Mouse (Mus musculus): ENCODE measurements around the gene Adamts6.
A peak's percentile ranks its signal among the peaks of the same experiment; 100 is the strongest.

The Adamts6 gene

DNA sequence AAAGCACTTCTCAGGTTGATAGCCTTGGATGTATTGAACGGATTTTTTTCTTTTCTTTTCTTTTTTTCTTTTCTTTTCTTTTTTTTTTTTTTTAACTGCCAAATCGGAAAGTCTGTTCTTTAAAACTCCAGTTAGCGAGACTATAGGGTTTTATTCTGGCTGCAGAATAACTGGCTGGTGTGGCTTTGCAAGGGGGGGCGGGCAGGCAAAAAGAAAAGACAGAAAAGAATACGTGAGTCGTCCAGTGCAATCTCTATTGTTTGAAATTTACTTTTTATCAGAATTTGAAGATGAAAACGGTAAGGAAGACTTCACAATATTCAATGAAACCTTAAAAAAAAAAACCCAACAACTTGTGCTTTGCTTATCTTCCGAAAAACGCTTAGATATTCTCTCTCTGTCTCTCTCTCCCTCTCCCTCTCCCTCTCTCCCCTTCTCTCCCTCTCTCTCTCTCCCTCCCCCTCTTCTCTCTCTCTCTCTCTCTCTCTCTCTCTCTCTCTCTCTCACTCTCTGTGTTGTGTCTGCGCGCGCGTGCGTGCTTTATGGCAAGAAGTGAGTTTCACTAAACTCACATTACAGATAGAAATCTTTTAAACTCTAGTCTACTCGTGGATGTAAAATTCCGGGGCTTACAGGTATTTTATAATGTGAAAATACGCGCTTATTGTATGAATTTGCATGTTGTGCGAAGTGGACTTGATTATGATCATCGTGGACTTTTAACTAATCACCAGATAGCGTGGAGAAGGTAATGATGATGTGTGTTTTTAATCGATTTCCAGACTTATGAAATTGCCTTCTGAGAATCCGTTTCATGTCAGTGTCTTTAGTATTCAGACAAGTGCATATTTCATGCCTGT lies at the start of gene Adamts6:
Gene Adamts6 (plus strand): TSS at position 470 of the 860 bp plus-strand sequence.
- peak in 1 of 2 experiments; percentile 31 for DNase-seq

DNA sequence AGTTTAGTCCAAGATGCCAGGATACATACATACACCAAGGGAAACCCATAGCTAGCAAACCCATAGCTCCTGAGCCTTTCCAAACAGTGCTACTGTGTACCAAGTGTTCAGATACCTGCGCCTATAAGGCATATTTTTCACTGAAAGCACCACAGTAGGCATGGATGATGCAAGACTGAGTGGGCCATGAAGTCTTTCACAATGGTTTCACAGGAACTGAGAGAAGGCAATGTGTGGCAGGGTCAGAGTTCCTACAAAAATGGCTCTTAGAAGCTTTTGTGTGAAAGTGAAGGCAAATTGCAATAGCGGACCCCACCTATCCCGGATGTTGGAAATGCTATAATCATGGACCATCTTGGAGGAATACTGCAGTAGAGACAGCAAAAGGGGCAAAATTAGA lies 28.6 kb upstream of the Adamts6 start:
- no peak for DNase-seq

DNA sequence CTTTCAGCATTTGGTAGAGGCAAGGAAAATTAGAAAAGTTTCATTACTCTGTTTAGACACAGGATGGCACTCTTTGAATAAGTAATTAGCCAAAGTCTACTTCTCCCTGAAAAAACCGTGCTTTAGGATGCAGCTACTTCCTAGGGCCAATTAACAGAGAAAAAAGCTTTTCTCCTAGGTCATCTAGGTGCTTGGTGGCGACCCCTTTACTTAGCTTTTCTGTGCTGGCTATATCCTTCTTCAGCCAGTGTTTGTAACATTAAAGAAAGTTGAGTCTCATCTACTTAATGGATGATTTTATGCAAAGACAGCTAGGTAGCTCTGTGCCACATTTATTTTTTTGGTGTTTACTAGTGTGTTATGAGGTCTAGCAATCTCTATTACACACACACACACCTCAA lies 2.6 kb upstream of the Adamts6 start:
- DNase-seq = peak; percentile 20 to 27

DNA sequence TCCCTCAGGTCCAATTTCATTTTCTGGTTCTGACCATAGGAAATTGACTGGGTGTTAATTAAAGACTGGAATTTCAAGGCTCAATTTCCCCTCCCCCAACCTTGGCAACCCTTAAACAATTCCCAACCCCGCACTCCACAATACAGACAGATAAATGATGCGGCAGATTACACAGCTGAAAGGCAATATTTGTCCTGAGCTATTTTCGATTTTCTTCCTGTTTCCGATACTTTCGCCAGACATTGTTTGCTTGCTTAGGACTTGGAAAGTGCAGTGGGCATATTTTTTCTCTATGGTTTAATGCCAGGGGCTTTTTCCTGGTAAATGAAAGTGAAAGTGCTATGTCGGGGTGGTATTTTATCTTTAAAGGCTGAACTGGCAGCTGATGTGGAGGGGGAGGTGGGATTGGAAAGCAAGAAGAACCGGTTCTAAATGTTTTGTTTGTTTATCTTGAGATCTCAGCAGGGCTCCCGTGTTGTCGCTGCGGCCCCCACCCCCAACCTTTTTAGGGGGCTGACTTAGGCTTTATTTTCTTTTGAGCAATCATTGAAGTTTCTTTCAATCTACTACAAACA lies 1.8 kb upstream of the Adamts6 start:
- DNase-seq = peak; percentile 23 to 34

DNA sequence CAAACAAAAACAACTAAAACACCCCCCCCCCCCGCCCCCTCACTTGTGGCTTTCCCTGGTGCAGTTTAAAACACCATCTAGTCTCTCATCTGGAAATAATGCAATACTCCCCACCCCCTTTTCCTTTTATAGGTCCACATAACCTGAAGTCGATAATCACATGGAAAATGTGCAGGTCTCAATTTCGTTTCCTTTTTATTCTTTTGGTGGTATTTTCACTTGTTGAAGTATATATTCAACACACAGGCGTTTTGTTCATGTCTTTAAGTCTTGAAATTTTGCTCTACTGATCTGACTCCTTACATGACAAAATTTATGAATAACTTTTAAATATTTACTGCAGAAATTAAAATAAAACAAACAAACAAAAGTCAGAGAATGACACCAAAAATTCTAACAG lies 1.3 kb upstream of the Adamts6 start:
- no peak for DNase-seq

DNA sequence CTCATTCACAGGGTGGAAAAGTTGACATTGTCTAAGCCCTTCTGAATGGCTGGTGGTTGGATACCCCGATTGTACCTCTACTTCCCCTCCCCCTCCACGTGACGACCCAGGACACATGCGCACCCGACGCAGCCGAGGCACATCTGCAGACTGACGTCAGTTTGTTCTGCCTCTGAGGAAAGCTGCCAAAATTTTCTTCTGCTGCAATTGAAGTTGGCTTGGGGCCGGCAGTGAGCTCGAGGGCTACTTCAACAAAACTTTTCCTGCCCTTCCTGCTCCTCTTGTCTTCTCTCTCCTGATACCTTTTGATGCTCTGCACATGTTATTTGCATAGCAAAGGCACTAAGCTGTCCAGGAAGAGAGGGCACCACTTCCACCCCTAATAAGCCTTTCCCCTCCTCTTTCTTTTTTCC lies 732 bp upstream of the Adamts6 start:
- DNase-seq = peak; percentile 67 to 76

DNA sequence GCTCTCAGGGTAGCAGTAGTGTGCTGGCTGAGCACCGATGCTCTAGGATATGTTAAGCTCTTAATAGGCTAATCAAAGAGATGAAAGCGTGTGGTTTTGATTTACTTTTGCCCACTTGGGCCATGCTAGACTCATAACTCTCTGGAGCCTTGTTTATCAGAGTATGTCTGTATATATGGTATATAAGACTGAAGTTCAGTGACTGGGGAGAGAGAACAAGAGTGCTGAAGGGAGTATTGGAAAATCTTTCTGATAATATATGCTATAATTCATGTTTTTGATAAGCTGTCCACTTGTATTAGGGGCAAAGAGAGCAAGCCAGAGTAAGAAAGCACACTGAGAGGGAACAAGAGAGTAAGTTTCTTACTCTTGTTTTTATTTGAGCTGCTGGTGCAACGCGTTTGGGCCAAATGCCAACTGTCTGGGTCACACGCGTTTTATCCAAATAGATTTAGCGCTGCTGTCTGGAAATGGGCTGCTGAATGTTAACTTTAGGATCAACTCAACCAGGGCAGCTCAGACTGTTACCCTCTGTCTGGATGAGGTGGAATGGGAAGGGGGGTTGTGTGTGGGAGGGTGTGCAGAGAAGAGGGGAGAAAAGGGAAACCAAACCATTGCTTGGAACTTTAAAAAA lies 708 bp downstream of the Adamts6 start:
- DNase-seq = peak; percentile 45 to 73

DNA sequence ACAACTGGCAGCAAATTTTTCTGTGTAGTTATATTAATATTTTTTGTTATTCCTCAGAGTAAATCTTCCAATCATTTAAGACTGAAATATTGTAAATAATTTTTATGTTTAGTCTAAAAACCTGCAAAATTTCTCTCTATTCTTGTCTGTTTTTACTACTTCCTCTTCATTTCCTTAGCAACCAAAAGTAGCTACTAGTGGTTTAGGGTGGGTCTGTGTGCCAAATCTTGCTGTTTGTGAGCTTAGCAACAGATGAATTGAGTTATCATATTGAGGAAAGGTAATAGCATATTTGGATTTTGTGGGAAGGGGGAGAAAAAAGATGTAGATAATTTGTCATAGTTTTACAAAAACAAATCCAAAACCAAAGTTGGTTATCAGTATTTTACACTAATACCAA lies 1.5 kb downstream of the Adamts6 start:
- no peak for DNase-seq

DNA sequence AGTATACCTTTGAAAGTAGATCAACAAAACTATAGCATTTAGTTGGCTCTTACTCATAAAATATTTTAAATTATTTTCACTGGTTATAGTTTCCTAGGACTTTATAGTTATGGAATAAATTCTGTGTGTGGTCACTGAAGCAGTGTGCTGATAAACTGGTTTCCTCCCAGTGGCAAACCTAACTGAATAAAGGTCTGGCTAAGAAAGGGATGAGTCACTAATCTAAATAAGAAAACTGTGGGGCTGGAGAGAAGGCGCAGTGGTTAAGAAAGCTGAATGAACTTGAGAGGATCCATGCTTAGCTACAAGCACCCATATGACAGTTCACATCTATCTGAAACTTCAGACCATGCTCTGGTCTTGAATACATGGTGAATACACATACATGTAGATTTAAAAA lies 7.8 kb downstream of the Adamts6 start:
- no peak for DNase-seq

DNA sequence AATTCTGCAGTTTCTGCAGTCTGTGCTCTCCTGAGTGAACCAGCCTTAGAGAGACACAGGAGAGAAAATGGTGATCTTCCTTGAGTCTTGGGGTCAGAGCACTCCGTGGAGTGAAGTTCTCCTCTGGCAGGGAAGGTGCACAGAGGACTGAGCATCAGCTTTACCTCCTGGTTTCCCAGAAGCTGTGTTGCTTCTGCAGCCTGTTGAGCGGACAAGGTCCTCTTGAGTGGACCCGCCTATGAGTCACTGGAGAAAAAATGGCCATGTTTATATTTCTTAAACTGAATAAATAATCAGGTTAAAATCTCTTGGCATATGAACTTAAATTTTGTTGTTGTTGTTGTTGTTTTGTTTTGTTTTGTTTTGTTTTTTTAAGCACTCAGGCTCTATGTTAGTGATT lies 41.7 kb downstream of the Adamts6 start:
- DNase-seq = no peak

DNA sequence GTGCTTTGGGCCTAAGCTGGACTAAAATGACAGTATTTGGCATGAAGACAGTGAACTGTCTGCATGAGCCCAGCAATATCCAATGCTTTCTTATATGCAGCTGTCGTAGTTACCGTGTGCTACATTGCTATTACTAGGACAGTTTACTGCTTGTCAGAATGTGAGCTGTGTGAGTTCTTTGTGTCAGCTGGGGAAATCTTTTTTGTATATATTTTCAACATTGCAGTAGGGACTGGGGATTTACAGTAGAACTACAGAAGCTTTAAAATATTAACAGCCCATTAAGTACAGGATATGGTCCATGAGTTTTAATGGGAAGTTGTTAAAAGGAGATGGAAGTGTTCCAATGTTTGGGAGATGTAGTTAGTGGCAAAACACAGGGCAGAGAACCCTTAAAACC lies 42.1 kb downstream of the Adamts6 start:
- DNase-seq = no peak

DNA sequence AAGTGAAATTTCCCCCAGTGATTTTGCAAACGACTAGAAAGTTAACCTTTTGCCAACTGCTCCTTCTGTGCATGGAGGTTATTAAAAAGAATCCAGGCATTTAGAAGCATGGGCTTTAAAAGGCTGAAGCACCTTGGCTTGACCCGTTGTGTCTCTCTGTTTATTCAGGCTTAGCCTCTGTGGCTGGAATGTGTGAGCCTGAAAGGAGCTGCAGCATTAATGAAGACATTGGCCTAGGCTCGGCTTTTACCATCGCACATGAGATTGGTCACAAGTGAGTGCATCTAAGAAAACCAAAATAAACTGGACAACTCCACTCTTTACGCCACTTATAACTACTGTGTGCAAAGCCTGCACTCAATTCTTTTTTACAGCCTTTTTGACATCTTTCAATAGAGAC lies 65.0 kb downstream of the Adamts6 start:
- DNase-seq = no peak

DNA sequence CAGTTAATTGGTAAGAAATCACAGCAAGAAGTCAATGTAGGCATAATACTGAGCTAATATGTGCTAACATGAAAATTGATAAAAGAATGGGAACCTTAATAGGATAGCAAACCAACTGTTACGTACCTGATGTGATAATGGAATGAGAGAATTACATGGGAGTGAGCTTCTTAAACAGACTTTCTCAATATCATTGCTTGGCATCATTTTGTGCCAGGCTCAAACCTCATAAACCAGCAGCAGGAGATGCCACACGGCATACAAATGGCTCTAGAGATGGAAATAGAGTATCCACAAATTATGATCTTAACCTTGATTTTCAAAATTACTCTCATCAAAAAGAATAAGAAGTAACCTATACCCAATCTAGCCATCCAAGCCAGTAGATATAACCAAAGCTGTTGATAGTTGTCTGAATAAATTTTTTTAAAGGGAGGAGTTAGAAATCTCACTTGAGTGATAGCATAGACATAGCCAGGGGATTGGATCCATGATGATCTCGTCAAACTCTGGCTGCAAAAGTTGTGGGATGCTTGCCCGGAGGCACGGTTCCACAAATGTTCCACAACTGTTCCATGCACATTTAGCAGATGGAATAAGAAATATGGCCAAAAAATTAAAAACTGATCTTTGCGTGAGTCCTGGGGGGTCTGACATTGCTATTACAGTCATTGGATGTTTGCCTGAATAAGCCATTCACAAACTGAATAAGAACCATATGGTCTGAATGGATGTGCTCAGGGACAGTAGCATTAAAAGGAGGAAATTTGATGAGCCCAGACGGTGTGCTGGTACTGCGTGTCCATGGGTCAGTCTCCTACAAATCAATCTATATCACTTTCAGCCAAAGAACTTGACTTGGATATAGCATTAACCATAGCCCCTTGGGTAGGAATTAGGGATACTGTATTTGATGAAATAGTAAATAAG lies 106.1 kb downstream of the Adamts6 start:
- peak; percentile 37 to 60 for DNase-seq

DNA sequence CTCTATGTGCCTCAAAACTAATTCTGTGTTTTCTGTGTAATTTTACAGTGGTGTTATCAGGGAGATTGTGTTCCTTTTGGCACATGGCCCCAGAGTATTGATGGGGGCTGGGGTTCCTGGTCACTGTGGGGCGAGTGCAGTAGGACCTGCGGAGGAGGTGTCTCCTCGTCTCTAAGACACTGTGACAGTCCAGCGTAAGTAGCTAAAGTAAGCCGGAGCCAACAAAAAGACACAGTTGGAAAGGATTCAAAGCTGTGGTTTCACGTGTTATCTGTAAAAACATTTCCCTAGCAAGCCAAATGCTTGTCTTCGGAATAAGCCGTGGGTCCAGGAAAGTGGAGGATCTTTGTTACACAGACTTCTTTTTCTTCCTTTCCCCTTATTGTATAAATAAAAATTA lies 110.2 kb downstream of the Adamts6 start:
- peak in 1 of 2 experiments; percentile 5 for DNase-seq

DNA sequence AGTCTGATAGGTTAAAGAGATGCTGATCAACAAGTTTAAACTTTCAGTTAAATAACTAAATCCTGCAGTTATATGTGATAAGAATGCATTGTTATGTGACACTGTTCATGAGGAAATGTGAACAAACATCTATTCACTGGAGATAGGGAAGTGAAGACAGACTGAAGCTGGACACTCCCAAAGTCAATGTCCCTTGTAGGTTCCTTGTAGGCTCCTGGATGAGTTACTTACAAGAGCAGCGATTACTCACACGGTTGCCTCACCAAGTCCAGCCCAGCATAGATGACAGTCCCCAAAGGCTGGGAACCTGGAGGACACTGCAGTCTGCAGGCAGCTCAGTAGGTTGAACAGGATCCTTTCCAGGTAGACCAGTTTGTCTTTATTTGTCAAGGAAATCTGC lies 145.1 kb downstream of the Adamts6 start:
- DNase-seq = no peak

DNA sequence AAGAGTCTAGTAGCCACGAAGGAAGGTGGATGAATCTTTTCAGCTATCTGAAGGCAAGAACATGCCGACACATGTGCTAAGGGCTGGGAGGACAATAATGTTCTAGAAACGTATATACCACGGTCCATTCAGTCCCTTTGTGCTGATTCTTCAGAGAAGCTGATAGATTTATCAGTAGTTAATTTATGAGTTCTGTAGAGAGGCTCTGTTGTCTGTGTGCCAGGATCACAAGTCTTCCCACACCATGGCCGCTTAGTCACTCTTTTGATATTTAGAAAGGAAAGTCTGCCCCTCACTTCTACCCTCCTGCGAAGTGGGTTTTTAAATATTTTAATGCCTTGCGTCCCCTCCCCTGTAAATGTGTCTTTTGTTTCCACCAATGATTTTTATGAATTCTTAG lies 154.9 kb downstream of the Adamts6 start:
- DNase-seq = no peak

DNA sequence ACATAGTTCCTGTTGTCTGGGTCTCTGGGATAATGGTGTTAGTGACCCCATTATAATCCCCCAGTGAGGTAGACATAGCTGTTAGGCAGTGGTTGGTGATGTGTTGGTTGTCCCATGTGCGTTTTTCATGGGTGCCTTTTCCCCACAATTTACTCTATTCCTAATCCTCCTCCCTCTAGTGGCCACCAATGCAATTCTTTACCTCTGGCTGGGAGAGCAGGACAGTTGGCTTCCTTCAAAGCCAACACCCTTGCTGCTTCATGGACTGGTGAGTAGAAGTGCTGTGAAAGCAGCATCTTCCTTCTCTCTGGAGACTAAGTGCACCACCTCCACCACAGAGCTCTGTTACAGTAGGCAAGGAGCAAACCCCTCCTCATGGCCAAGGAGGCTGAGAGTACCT lies 157.8 kb downstream of the Adamts6 start:
- no peak for DNase-seq

DNA sequence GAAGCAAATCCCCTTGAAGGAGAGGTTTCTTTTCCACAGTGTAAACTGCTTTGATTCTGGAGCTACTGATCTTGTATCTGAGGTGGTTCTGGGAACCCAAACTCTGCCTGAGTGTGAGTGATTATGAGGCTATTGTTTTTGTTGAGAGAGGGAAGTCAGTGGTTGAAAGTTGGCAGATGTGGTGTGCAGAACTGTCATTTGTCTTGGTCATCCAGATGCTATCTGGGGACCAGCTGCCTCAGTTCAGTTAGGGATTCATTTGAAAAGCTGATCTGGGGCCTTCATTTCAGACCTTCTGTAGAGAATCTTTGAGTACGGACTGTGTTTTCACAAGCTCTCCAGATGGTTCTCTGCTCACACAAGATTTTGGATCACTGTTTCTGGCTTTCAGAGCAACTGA lies 159.3 kb downstream of the Adamts6 start:
- no peak for DNase-seq

DNA sequence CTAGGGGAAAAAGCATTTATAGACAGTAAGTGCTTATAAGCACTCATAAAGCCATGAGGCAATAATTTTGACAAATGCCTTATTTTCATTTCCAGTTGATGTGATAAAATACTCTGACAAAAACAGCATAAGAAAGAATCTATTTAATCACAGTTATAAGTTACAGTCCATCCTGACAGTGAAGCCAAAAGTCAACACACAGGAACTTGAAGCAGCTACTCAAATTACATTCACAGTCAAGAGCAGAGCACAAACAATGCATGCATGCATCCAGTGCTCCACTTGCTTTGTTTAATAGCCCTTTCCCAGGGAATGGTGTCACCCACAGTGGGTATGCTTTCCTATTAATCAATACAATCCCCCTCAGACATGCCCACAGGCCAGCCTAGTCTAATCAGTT lies 159.8 kb downstream of the Adamts6 start:
- DNase-seq = no peak

DNA sequence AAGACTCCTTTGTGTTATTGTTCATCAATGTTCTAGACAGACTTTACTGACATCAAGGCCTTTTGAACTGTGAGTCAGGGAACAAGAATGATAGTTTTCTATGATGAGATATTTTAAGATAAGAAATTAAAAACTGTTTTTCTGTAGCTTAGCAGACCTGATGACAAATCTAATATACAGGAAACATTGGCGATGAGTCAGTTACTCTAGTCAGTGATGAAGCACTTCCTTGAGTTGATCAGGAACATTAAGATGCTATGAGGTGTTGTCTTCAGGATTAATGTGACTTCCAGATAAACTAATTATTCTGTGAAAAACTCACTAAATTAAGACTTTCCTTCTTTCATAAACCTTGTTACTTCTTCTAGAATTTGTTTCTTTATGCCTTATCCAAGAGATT lies 160.7 kb downstream of the Adamts6 start:
- DNase-seq = no peak

DNA sequence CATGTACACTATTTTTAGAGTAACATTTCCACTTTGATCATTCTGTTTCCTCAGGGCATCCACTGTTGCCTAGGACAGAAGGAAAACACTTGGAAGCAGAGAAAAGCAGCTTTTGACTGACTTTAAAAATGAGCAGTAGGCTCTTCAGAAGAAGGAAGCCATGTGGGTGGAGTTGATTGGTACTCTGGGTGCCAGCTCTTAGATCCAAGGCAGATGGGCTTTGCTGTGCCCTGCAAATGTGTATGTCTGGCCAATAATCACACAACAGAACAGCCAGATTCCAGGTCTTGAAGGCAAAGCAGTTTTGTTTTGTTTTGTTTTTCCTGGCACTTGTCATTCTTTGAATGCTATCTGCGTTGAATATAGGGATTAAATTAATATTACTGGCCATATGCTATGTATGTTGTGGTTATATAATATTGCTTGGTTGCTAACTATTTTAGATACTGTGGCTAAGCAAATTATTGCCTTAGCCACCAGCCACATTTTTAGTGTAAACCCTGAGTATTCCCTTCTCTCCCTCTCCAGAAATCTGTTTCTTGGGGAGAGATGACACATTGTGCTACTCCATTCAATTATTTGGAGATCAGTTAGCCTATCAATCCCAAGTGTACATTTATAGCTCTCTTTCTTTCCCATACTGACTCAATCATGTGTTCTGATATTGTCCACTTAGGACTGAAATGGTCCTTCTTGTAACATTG lies 165.8 kb downstream of the Adamts6 start:
- no peak for DNase-seq

DNA sequence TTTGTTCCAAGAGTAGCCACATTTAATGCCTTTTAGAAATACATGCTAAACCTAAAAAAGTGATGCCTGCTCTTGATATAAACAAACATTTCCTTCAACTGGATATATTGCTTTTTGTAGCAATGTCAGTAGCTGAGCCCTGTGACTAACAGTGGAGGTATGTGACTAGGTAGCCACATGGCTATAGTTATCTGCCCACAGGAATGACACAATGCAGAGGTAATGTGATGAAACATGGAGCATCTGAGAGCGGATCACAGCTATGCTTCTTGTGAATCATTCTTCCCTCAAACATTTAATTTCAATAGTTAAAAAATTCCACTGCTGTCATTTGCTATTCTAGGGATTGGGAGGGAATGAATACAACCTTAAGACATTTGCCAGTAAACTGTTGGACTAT lies 172.7 kb downstream of the Adamts6 start:
- no peak for DNase-seq

All from cerebellum, postnatal 25 days (tissue).